Mouse (Mus musculus): ENCODE data around the gene Mkrn1. TPM values are rescaled to one million over a fixed set of nuclear protein-coding genes. Genes with fewer than 3 reads are reported as not detected.

The Mkrn1 gene
- 152 TPM for polyA plus RNA-seq (2017; shearing (Covaris generic))

DNA sequence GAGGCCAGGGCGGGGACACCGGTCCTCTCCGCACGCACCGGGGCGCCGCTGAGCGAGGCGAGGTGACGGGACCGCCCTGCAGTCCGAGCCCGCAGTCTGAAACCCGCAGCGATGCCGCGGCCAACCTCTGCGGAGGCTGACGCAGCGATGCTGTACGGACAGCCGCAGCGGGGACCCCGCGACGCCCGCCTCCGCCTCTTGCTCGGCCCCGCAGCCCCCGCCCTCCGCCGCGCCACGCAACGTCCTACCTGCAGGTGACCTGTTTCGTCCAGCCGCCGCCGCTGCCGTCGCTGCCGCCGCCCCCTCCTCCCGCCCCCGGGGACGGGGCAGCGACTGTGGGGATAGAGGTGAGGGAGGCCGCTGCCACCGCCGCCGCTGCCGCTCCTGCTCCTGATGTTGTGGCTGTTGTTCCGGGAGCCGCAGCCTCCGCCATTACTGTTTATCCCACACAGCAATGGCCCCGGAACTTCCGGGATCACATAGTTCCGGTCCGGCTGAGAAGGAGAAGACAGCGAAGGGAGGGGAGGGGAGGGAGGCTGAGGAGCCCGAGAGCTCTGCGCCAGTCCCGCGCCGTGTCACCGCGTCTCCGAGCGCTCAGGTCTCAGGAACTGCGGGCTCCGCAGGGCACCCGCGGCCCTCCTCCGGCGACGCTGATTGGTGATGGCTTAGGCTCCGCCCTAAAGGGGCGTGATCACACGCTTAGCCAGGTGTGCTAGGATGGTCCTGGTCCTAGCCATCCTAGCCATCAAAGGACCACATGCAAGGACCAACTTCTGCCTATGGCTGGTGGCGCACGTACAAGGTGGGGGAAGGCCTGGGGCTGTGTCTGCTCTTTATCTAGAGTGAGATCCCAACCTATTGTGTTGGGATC is at the start of gene Mkrn1:
Gene Mkrn1 (minus strand): TSS at position 612 of the 871 bp plus-strand sequence.

DNA sequence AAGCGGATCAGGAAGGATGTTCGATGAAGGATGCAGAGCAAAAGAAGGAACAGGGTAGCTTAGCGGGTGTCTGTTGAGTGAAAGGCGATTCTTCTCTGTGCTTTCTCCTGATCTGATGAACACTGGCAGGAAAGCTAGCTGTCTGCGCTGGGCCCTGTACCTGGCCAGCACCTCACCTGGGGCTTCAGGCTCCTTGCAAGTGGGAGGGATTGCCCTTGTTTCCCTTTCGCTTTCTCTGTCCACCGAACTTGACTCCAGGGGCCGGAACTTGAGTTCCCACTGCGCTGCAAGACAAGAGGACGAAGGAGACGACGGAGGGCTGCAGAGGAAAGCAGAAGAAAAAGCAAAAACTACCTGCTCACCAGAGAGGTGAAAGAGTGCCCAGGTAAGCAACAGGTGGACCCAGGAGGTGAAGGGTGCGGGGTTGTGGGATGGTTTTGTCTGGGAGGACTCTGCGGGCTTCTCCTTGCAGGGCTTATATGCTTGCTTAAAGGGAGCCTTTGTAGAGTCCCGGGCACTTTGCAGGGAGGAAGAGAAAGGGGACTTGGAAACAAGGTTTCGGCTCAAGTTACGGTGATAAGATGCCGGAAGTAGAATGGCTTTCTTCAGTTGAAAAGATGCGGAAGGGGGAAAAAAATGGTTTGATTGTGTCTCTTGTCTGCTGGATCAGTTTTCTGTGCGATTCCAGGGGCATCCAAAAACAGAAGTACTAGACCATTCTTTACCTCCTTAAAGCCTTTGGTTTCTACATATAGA is 39.0 kb downstream of the Mkrn1 start, which contains the start of gene Rab19:
Gene Rab19 (plus strand): TSS at position 51 of the 756 bp plus-strand sequence.

DNA sequence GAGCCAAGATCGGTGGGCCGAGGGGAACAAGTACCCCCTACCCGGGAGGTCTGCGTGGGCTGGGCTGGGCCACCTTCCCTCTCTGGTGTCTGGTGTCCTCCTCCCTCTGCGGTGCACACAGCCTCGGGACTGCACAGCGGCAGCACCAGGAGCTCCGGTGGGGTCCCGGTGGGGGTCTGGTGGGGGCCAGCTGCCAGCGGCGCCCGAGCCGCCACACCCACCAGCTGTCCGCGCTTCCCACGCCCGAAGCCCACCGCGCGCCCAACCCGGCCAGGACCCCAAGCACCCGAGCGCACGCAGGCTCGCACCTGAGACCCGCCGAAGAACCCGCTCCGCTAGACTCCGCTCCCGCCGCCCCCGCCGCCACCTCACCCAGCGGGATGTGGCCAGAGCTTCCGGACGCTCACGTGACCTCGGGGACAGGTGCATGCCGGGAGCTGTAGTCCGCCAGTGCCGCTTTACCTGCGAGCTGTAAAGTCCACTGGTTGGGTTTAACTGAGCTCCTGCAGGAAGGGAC is 42.9 kb downstream of the Mkrn1 start, which contains the start of gene Slc37a3:
Gene Slc37a3 (minus strand): TSS at position 365 of the 517 bp plus-strand sequence.

Other genes with a start within 250 kb of the Mkrn1 start
- 10.3 TPM for gene Kdm7a, start 213.7 kb downstream of the Mkrn1 start, polyA plus RNA-seq (2017; shearing (Covaris generic))
- 48.4 TPM for gene Slc37a3, start 42.8 kb downstream of the Mkrn1 start, polyA plus RNA-seq (2017; shearing (Covaris generic))
- gene Rab19, start 39.3 kb downstream of the Mkrn1 start, polyA plus RNA-seq (2017; shearing (Covaris generic)): 60.3 TPM
- 0.29 TPM for gene Dennd2a, start 137.4 kb upstream of the Mkrn1 start, polyA plus RNA-seq (2017; shearing (Covaris generic))
- gene Adck2, start 153.4 kb upstream of the Mkrn1 start, polyA plus RNA-seq (2017; shearing (Covaris generic)): 63.0 TPM
- 2.1 TPM for gene Gm42420, start 165.3 kb upstream of the Mkrn1 start, polyA plus RNA-seq (2017; shearing (Covaris generic))
- 150 TPM for gene Ndufb2, start 172.1 kb upstream of the Mkrn1 start, polyA plus RNA-seq (2017; shearing (Covaris generic))

All from activated CD4-positive, CD25-positive, alpha-beta regulatory T cell, adult 9 weeks (primary cell).